Mouse (Mus musculus) thymus, adult 2 months (tissue): ENCODE data around the gene Alg11. TPM values are rescaled to one million over a fixed set of nuclear protein-coding genes. Genes with fewer than 3 reads are reported as not detected.

Source experiments
- DNase-seq: peaks from one replicate; pipeline ENCODE4 v3.0.0; 2021
- H3K27ac ChIP-seq: fragments of 200-500 bp; 2 replicates; pipeline ENCODE4 v1.5.1; 2012; ENCODE audit warnings: low read length, control low read depth; ENCODE audit not compliant: control insufficient read depth, insufficient read depth
- H3K27me3 ChIP-seq: fragments of 200-500 bp; 2 replicates; pipeline ENCODE4 v1.6.1; 2012; ENCODE audit warnings: mild to moderate bottlenecking, low read length, moderate library complexity, mixed read lengths; ENCODE audit not compliant: control insufficient read depth, insufficient read depth
- H3K36me3 ChIP-seq: fragments of 200-500 bp; 2 replicates; pipeline ENCODE4 v1.6.1; 2012; ENCODE audit warnings: mild to moderate bottlenecking, low read length, moderate library complexity; ENCODE audit not compliant: control insufficient read depth, insufficient read depth
- H3K4me1 ChIP-seq: fragments of 200-500 bp; replicated peaks from 2 replicates; pipeline ENCODE4 v1.6.1; 2012; ENCODE audit warnings: low read length; ENCODE audit not compliant: control insufficient read depth, insufficient read depth
- H3K4me3 ChIP-seq: fragments of 200-500 bp; 2 replicates; pipeline ENCODE4 v1.5.1; 2012; ENCODE audit warnings: mild to moderate bottlenecking, low read length, control low read depth, moderate library complexity; ENCODE audit not compliant: control insufficient read depth, insufficient read depth
- CTCF ChIP-seq: fragments of 200-500 bp; IDR thresholded peaks from 2 replicates; pipeline ENCODE4 v1.5.1; 2012; ENCODE audit warnings: mild to moderate bottlenecking, control low read depth, low read length, moderate library complexity, borderline replicate concordance; ENCODE audit not compliant: control insufficient read depth, poor library complexity, insufficient read depth; ENCODE audit errors: extremely low read depth
- POLR2A ChIP-seq: fragments of 200-500 bp; IDR thresholded peaks from 2 replicates; pipeline ENCODE4 v1.6.1; 2012; ENCODE audit warnings: mild to moderate bottlenecking, low read length, control low read depth, moderate library complexity; ENCODE audit not compliant: control insufficient read depth, poor library complexity, insufficient read depth; ENCODE audit errors: extremely low read depth
- WGBS: fragments of 180-500 bp; shearing (Covaris S2); methylation state at CpG from one replicate; pipeline ENCODE4 v1.1.7; 2018; 5-methylcytosine and 5-hydroxymethylcytosine counted together
- polyA plus RNA-seq: library from polyadenylated mRNA; depleted of rRNA; stranded (reverse); fragments of >200 nt; gene quantifications from 2 replicates; pipeline ENCODE4 v1.2.3, GENCODE M21; 2012; rRNA removed

The Alg11 gene
- polyA plus RNA-seq, 1 experiment, result 4.0 TPM

DNA sequence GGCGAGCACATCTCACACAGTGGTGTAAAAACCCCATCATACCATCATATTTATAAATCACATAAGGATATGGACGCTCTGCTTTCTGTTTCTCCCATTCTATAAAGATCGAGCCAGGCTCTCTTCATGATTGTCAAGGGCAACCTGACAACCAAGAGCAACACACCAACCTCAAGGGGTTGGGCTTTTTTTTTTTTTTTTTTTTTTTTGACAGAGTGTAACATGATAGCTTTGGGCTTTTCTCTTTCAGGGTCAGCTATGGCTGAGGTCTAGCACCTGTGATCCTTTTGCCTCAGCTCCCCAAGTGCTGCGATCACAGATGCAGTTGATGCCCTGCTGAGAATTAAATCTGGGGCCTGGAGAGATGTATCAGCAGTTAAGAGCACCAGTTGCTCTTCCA, 46.5 kb downstream of the Alg11 start:
- no peaks in the 10 kb centered on the region for H3K4me1 ChIP-seq
- no peak overlapping the region for H3K4me3 ChIP-seq
- 75% methylated on average over 4 of the region's 4 CpGs for WGBS
- TF ChIP-seq POLR2A (no peak), CTCF (no peak)
- H3K27ac ChIP-seq, result no peak overlapping the region
- H3K27me3 ChIP-seq, result no peaks in the 10 kb centered on the region
- no peak for DNase-seq
- no peaks in the 10 kb centered on the region for H3K36me3 ChIP-seq

Other genes starting within 250 kb of the Alg11 start
- gene Defb50, start 237.2 kb upstream of the Alg11 start, polyA plus RNA-seq, result not detected in 2 replicates
- not detected in 2 replicates for gene Defb2, start 220.8 kb upstream of the Alg11 start, polyA plus RNA-seq
- not detected in 2 replicates for gene Defb10, start 201.8 kb upstream of the Alg11 start, polyA plus RNA-seq
- gene Defb9, start 175.3 kb upstream of the Alg11 start, polyA plus RNA-seq, result not detected in 2 replicates
- not detected in 2 replicates for gene Defb11, start 154.3 kb upstream of the Alg11 start, polyA plus RNA-seq
- gene Defb15, start 128.0 kb upstream of the Alg11 start, polyA plus RNA-seq, result not detected in 2 replicates
- not detected in 2 replicates for gene Defb35, start 122.4 kb upstream of the Alg11 start, polyA plus RNA-seq
- gene Defb13, start 114.0 kb upstream of the Alg11 start, polyA plus RNA-seq, result not detected in 2 replicates
- not detected in 2 replicates for gene Fam90a1a, start 102.0 kb upstream of the Alg11 start, polyA plus RNA-seq
- not detected in 2 replicates for gene Ccdc70, start 90.9 kb upstream of the Alg11 start, polyA plus RNA-seq
- 1.5 and 1.8 TPM in 2 replicates for gene Atp7b, start 416 bp upstream of the Alg11 start, polyA plus RNA-seq
- 0.06 and 0.11 TPM in 2 replicates for gene Nek5, start 64.3 kb downstream of the Alg11 start, polyA plus RNA-seq
- gene Nek3, start 105.7 kb downstream of the Alg11 start, polyA plus RNA-seq, result 1.2 and 1.8 TPM in 2 replicates
- 11.7 and 13.6 TPM in 2 replicates for gene Ckap2, start 125.1 kb downstream of the Alg11 start, polyA plus RNA-seq
- 14.6 and 16.9 TPM in 2 replicates for gene Vps36, start 132.1 kb downstream of the Alg11 start, polyA plus RNA-seq
- 1.8 and 2.1 TPM in 2 replicates for gene Thsd1, start 166.6 kb downstream of the Alg11 start, polyA plus RNA-seq
- gene Tpte, start 222.7 kb downstream of the Alg11 start, polyA plus RNA-seq, result not detected in 2 replicates